Mouse (Mus musculus) forebrain, embryonic 12.5 days (tissue): ENCODE measurements around the gene Slc35e2. TPM values are rescaled to one million over a fixed set of nuclear protein-coding genes. Genes with fewer than 3 reads are reported as not detected.
A peak's percentile ranks its signal among the peaks of the same experiment; 100 is the strongest.

Experiments
- ATAC-seq: fragments of 200-750 bp; cut with Nextera tagmentation; 2 replicates; pipeline ENCODE4 v1.8.0; 2017; ENCODE audit warnings: moderate TSS enrichment; ENCODE audit not compliant: low FRiP score
- H3K27ac ChIP-seq: fragments of 300-500 bp; sonication (generic); 2 replicates; pipeline ENCODE4 v1.5.1; 2016; ENCODE audit warnings: mild to moderate bottlenecking
- H3K27me3 ChIP-seq: fragments of 300-500 bp; sonication (generic); 2 replicates; pipeline ENCODE4 v1.6.1; 2016; ENCODE audit warnings: mild to moderate bottlenecking
- H3K36me3 ChIP-seq: fragments of 300-500 bp; sonication (generic); replicated peaks from 2 replicates; pipeline ENCODE4 v1.6.1; 2016; ENCODE audit warnings: mild to moderate bottlenecking
- H3K4me1 ChIP-seq: fragments of 300-500 bp; sonication (generic); 2 replicates; pipeline ENCODE4 v1.6.1; 2016
- H3K4me2 ChIP-seq: fragments of 300-500 bp; sonication (generic); 2 replicates; pipeline ENCODE4 v1.6.1; 2016; ENCODE audit warnings: mild to moderate bottlenecking, moderate library complexity
- H3K4me3 ChIP-seq: fragments of 300-500 bp; sonication (generic); replicated peaks from 2 replicates; pipeline ENCODE4 v1.5.1; 2016; ENCODE audit warnings: mild to moderate bottlenecking
- H3K9ac ChIP-seq: fragments of 300-500 bp; sonication (generic); 2 replicates; pipeline ENCODE4 v1.6.1; 2016; ENCODE audit warnings: mild to moderate bottlenecking
- H3K9me3 ChIP-seq: fragments of 300-500 bp; sonication (generic); 2 replicates; pipeline ENCODE4 v1.6.1; 2016
- WGBS: fragments of 180-500 bp; shearing (Covaris S2); methylation state at CpG from one replicate; pipeline ENCODE4 v1.1.7; 2016; 5-methylcytosine and 5-hydroxymethylcytosine counted together
- polyA plus RNA-seq: library from polyadenylated mRNA; unstranded; fragments of >200 nt; fragmentation: Nextera tagmentation; extraction: Ambion mirVana; gene quantifications from 2 replicates; pipeline ENCODE4 v1.2.1, GENCODE M21; 2016

The Slc35e2 gene
- polyA plus RNA-seq, 1 experiment from 2014 or later, result 12.9 TPM

DNA sequence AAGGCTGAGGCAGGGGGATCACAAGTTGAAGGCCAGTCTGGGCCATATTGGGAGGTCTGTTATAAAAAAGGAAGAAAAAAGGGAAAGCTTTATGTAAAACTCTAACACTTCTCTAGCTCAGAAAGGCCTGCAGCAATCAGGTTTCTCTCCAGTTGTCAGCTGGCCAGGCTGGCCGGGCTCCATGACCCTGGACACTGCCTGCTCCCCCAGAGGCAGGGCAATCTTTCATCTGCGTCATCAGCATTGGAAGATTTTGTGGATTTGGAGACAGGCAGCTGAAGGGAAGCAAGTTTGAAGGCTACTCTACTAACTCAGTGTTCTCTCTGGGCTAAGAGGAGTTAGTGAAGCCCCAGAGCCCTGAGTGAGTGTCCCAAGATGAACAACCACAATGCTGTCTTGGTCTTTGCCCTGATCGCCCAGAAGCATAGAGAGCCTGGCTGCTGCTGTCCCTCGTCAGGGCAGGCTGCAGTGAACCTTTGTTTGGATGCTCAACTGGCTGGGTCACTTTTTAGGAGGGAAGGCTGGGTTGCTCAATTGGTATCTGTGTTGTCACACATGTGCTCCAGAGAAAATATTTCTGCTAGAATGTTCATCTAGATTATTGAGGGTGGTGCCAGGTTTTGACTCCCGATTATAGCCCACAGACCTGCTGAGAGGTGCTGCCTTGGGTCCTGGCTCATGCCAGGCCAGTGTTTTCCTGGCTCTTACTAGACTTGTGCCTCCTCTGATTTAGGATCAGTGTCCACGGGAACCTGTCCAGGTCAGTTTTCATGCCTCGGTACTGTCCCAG, 22.7 kb upstream of the Slc35e2 start:
- no peak for ATAC-seq
- Histone ChIP-seq H3K27me3 (no peaks in the 10 kb centered on the region), H3K4me1 (no peaks in the 10 kb centered on the region), H3K4me2 (no peak overlapping the region), H3K9me3 (no peaks in the 10 kb centered on the region), H3K4me3 (no peak overlapping the region), H3K36me3 (peaks cover 39% of the 10 kb centered on the region), H3K27ac (no peak overlapping the region), H3K9ac (no peak overlapping the region)
- WGBS, result 91% methylated on average over 7 of the region's 7 CpGs

DNA sequence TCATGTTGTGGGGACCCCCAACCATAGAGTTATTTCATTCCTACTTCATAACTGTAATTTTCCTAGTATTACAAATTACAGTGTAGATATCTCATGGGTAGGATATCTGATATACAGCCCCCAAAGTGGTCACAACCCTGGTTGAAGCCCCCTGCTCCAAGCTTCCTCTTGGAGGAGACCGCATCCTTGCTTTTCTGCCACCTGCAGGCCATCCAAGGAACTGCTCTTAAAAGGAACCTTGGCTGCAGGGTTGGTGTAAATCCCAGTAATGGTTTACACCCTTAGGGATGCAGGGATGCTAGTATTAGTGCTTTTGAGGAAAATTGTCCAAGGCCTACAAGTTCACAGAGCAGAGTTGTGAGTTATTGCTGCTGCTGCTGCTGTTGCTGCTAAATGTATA, 20.8 kb upstream of the Slc35e2 start:
- Histone ChIP-seq H3K4me1 (no peaks in the 10 kb centered on the region), H3K9me3 (no peaks in the 10 kb centered on the region), H3K4me3 (no peak overlapping the region), H3K27me3 (no peaks in the 10 kb centered on the region), H3K9ac (no peak overlapping the region), H3K4me2 (no peak overlapping the region), H3K27ac (no peak overlapping the region), H3K36me3 (peaks cover 56% of the 10 kb centered on the region)
- 44% methylated on average over 1 of the region's 1 CpGs for WGBS
- ATAC-seq, result no peak

GRCm38 (mm10) chr4:155582279-155582905, 18.8 kb upstream of the Slc35e2 start:
- Histone ChIP-seq H3K4me1 (no peaks in the 10 kb centered on the region), H3K27ac (no peak overlapping the region), H3K4me2 (no peak overlapping the region), H3K9ac (no peak overlapping the region), H3K4me3 (no peak overlapping the region), H3K27me3 (no peaks in the 10 kb centered on the region), H3K9me3 (no peaks in the 10 kb centered on the region), H3K36me3 (peaks cover 65% of the 10 kb centered on the region)
- no peak for ATAC-seq
- 97% methylated on average over 6 of the region's 6 CpGs for WGBS

- peaks cover 63% of the 10 kb centered on the region for H3K36me3 ChIP-seq
- no peak overlapping the region for H3K4me3 ChIP-seq
- ATAC-seq, result no peak
- H3K9ac ChIP-seq, result no peak overlapping the region
- H3K27ac ChIP-seq, result no peak overlapping the region
- H3K4me1 ChIP-seq, result no peaks in the 10 kb centered on the region
- WGBS, result 94% methylated on average over 5 of the region's 5 CpGs
- no peaks in the 10 kb centered on the region for H3K9me3 ChIP-seq
- no peak overlapping the region for H3K4me2 ChIP-seq
- H3K27me3 ChIP-seq, result no peaks in the 10 kb centered on the region
Observed at GRCm38 (mm10) chr4:155589356-155589755, 11.9 kb upstream of the Slc35e2 start.

DNA sequence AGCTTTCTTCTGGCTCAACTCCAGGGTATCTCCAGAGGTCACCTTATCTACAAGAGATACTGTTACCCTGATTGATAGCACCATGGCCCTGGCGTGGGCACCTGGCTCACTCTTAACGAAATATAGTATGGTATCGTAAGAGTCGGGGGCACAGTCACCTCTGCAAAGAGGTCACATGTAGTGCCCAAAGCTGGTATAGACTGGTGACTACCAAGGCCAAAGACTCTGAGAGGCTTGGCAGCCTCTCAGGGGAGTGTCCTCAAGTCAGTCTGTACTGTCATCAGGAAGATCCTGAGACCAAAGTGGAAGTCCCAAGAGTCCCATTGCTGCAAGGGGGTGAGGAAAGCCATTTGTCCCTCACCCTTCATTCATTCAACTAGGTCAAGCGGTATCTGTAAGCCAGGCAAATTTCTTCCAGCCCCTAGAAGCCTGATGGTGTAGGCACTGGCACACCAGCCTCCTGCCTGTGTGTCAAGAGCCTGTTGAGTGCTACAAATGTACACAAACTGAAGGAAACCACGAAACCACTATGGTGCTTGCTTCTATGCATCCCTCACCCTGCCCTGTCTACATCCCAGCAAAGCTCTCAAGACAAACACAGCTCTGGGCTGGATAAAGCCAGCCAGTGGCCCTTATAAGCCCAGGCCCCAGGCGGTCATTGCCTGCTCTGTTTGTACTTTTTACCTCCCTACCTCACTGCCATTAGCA, 10.1 kb upstream of the Slc35e2 start:
- Histone ChIP-seq H3K9me3 (no peaks in the 10 kb centered on the region), H3K36me3 (peaks cover 45% of the 10 kb centered on the region), H3K27me3 (no peaks in the 10 kb centered on the region), H3K4me1 (no peaks in the 10 kb centered on the region), H3K4me2 (no peak overlapping the region), H3K27ac (no peak overlapping the region), H3K4me3 (no peak overlapping the region), H3K9ac (no peak overlapping the region)
- 87% methylated on average over 7 of the region's 7 CpGs for WGBS
- no peak for ATAC-seq

DNA sequence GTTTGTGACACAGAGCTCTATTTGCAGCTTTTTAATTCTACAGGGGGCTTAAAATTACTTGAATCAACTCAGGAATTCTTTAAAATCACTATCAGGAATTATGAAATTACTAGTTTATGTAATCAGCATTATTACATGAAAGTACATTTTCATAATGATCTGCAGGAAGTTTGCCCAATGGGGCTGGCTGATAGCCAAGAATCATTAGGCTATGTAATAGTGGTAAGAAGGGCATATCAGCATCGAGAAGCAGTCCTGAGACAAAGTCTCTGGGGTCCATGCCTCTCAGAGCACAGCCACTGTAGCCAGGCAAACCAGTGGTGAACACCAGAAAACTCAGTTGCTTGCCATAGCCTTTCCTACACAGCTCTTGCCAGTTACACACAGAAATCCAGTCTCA, 7.4 kb upstream of the Slc35e2 start:
- 70% methylated on average over 1 of the region's 1 CpGs for WGBS
- H3K4me1 ChIP-seq, result no peaks in the 10 kb centered on the region
- H3K27ac ChIP-seq, result no peak overlapping the region
- H3K36me3 ChIP-seq, result peaks cover 19% of the 10 kb centered on the region
- no peaks in the 10 kb centered on the region for H3K27me3 ChIP-seq
- no peak overlapping the region for H3K9ac ChIP-seq
- no peaks in the 10 kb centered on the region for H3K9me3 ChIP-seq
- no peak overlapping the region for H3K4me2 ChIP-seq
- no peak overlapping the region for H3K4me3 ChIP-seq
- ATAC-seq, result no peak

- Histone ChIP-seq H3K9me3 (no peaks in the 10 kb centered on the region), H3K27me3 (no peaks in the 10 kb centered on the region), H3K4me1 (0 out of 2 replicates have a peak, but pooled peaks cover 2% of the 10 kb centered on the region), H3K4me2 (no peak overlapping the region), H3K9ac (no peak overlapping the region), H3K27ac (no peak overlapping the region), H3K4me3 (no peak overlapping the region), H3K36me3 (no peaks in the 10 kb centered on the region)
- 82% methylated on average over 3 of the region's 3 CpGs for WGBS
- no peak for ATAC-seq
Observed at GRCm38 (mm10) chr4:155595777-155596176, 5.4 kb upstream of the Slc35e2 start.

DNA sequence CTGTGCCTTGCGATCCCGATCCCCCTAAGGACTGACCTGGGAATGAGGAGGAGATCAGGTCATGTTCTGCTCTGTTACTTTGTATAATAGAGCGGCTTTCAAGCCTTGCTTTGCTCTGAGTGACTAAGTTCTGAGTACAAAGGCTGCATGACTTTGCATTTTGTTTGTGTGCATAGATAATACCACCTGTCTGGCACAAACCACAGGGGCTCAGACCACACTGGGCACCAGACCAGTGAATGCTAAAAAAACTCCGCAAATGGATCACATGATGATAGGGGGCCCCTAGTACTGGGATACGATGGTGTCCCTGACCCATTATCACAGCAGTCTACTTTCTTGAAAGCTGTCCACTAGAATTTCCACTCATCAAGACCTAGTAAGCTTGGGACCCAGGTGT, 4.6 kb upstream of the Slc35e2 start:
- no peak for ATAC-seq
- H3K27ac ChIP-seq, result no peak overlapping the region
- H3K9me3 ChIP-seq, result no peaks in the 10 kb centered on the region
- H3K4me3 ChIP-seq, result no peak overlapping the region
- no peak overlapping the region for H3K4me2 ChIP-seq
- no peaks in the 10 kb centered on the region for H3K27me3 ChIP-seq
- H3K4me1 ChIP-seq, result 0 out of 2 replicates have a peak, but pooled peaks cover 3% of the 10 kb centered on the region
- WGBS, result 87% methylated on average over 5 of the region's 5 CpGs
- no peak overlapping the region for H3K9ac ChIP-seq
- H3K36me3 ChIP-seq, result no peaks in the 10 kb centered on the region

- H3K36me3 ChIP-seq, result no peaks in the 10 kb centered on the region
- no peak overlapping the region for H3K9ac ChIP-seq
- H3K4me1 ChIP-seq, result peaks cover 13% of the 10 kb centered on the region
- no peaks in the 10 kb centered on the region for H3K9me3 ChIP-seq
- ATAC-seq, result no peak
- WGBS, result 23% methylated on average over 20 of the region's 20 CpGs
- no peak overlapping the region for H3K4me3 ChIP-seq
- H3K27me3 ChIP-seq, result no peaks in the 10 kb centered on the region
- no peak overlapping the region for H3K27ac ChIP-seq
- H3K4me2 ChIP-seq, result no peak overlapping the region
Observed at GRCm38 (mm10) chr4:155598536-155598935, 2.7 kb upstream of the Slc35e2 start.

GRCm38 (mm10) chr4:155599901-155600825, 1.1 kb upstream of the Slc35e2 start:
- Histone ChIP-seq H3K4me2 (peak overlapping the region; percentile 82), H3K36me3 (peaks cover 8% of the 10 kb centered on the region), H3K4me1 (peaks cover 13% of the 10 kb centered on the region), H3K9me3 (no peaks in the 10 kb centered on the region), H3K9ac (peak overlapping the region; percentile 46), H3K4me3 (peak overlapping the region; percentile 69), H3K27ac (peak overlapping the region; percentile 98), H3K27me3 (no peaks in the 10 kb centered on the region)
- WGBS, result 90% methylated on average over 10 of the region's 11 CpGs
- ATAC-seq, result no peak

DNA sequence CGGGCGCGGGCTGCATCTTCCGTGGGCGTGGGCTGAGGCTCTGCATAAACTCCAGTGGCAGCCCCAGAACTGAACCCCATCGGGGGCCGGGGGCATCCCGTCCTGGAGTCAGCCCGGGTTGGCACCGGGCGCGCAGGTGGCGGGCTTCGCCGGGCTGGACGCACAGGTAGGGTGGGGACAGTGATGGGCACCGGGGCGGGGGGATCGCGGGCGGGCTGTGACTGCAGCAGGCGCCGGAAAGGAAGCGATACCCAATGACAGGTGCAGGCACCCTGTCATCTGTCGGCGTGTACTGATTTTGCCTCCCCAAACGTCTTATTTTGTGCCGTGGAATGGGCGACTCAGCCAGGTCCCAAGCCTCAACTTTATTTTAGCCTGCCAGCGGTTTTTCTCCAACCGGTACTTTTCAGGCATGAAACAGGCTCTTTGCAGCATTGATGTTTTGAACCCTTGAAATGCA, 811 bp downstream of the Slc35e2 start:
- Histone ChIP-seq H3K4me1 (peaks cover 13% of the 10 kb centered on the region), H3K27ac (peak overlapping the region; percentile 98), H3K27me3 (no peaks in the 10 kb centered on the region), H3K9ac (peak overlapping the region; percentile 87), H3K4me2 (peak overlapping the region; percentile 82), H3K36me3 (peaks cover 8% of the 10 kb centered on the region), H3K4me3 (peak overlapping the region; percentile 69), H3K9me3 (no peaks in the 10 kb centered on the region)
- no peak; the same call in 1 of the 2 replicates for ATAC-seq
- 1% methylated on average over 30 of the region's 31 CpGs for WGBS
